Mouse (Mus musculus) inflammation-experienced regulatory T-cells (primary cell): Measurements from ENCODE around the gene Laptm4a. TPM values are rescaled to one million over a fixed set of nuclear protein-coding genes. Genes with fewer than 3 reads are reported as not detected.

Experiments used
- polyA plus RNA-seq, 2 experiments: library from polyadenylated mRNA; unstranded; fragments of 100-300 nt; shearing (Covaris generic); gene quantifications; one replicate each; pipeline ENCODE4 v1.2.1; 2017

The Laptm4a gene
- 100 to 1,000 TPM; 149 to 174 TPM for polyA plus RNA-seq

GRCm38 (mm10) chr12:8921394-8922368, at the start of gene Laptm4a:
Laptm4a (plus strand) TSS chr12:8921664.

GRCm38 (mm10) chr12:8947714-8948464, 26.4 kb downstream of the Laptm4a start, which contains the start of gene Matn3:
Matn3 (plus strand) TSS chr12:8947929.

GRCm38 (mm10) chr12:8973820-8974465, 52.5 kb downstream of the Laptm4a start, which contains the start of gene Wdr35:
Wdr35 (plus strand) TSS chr12:8973892.

Other genes with a start within 250 kb of the Laptm4a start
- 10 to 100 TPM in 1 of 2 experiments, 1 to 10 TPM in 1; 7.9 to 11.7 TPM for gene Pum2, start 247.5 kb upstream of the Laptm4a start, polyA plus RNA-seq
- 1 to 10 TPM in 1 of 2 experiments, under 1 TPM in 1; 0.71 to 1.3 TPM for gene Sdc1, start 150.3 kb upstream of the Laptm4a start, polyA plus RNA-seq
- gene Matn3, start 26.3 kb downstream of the Laptm4a start, polyA plus RNA-seq = under 1 TPM; 0.16 to 0.49 TPM
- 1 to 10 TPM; 3.5 to 4.1 TPM for gene Wdr35, start 52.2 kb downstream of the Laptm4a start, polyA plus RNA-seq
- gene Ttc32, start 108.3 kb downstream of the Laptm4a start, polyA plus RNA-seq = 10 to 100 TPM; 13.6 to 14.2 TPM